Mouse (Mus musculus) embryonic facial prominence, embryonic 11.5 days (tissue): ENCODE results near the gene Oxct1. TPM values are rescaled to one million over a fixed set of nuclear protein-coding genes. Genes with fewer than 3 reads are reported as not detected.

Source experiments
- ATAC-seq: fragments of 200-750 bp; cut with Nextera tagmentation; replicated peaks from 2 replicates; pipeline ENCODE4 v1.8.0; 2017; ENCODE audit warnings: low read depth; ENCODE audit not compliant: insufficient number of reproducible peaks, low FRiP score, low TSS enrichment
- DNase-seq: peaks from one replicate; pipeline ENCODE4 v3.0.0-alpha.2; 2015; ENCODE audit warnings: low spot score
- H3K27ac ChIP-seq: fragments of 300-500 bp; sonication (generic); replicated peaks from 2 replicates; pipeline ENCODE4 v1.5.1; 2014; ENCODE audit warnings: mild to moderate bottlenecking, low read depth, low read length, control low read depth
- H3K27me3 ChIP-seq: fragments of 300-500 bp; sonication (generic); 2 replicates; pipeline ENCODE4 v1.6.1; 2014; ENCODE audit warnings: mild to moderate bottlenecking, low read length, moderate library complexity, mixed read lengths; ENCODE audit not compliant: control insufficient read depth, insufficient read depth
- H3K36me3 ChIP-seq: fragments of 300-500 bp; sonication (generic); replicated peaks from 2 replicates; pipeline ENCODE4 v1.6.1; 2014; ENCODE audit warnings: low read depth, mild to moderate bottlenecking, low read length, moderate library complexity, mixed read lengths; ENCODE audit not compliant: control insufficient read depth, insufficient read depth
- H3K4me1 ChIP-seq: fragments of 300-500 bp; sonication (generic); 2 replicates; pipeline ENCODE4 v1.6.1; 2014; ENCODE audit warnings: low read length, mixed read lengths; ENCODE audit not compliant: control insufficient read depth, insufficient read depth
- H3K4me2 ChIP-seq: fragments of 300-500 bp; sonication (generic); 2 replicates; pipeline ENCODE4 v1.6.1; 2014; ENCODE audit warnings: low read depth, mild to moderate bottlenecking, control low read depth, low read length, moderate library complexity
- H3K4me3 ChIP-seq: fragments of 300-500 bp; sonication (generic); 2 replicates; pipeline ENCODE4 v1.5.1; 2014; ENCODE audit warnings: low read depth, low read length, control low read depth
- H3K9ac ChIP-seq: fragments of 300-500 bp; sonication (generic); replicated peaks from 2 replicates; pipeline ENCODE4 v1.6.1; 2014; ENCODE audit warnings: mild to moderate bottlenecking, control low read depth, low read length
- H3K9me3 ChIP-seq: fragments of 300-500 bp; sonication (generic); replicated peaks from 2 replicates; pipeline ENCODE4 v1.6.1; 2016; ENCODE audit warnings: mild to moderate bottlenecking, low read length, inconsistent platforms, mixed read lengths; ENCODE audit not compliant: control insufficient read depth
- WGBS: fragments of 180-500 bp; shearing (Covaris S2); extraction: QIAGEN DNeasy Blood & Tissue Kit; methylation state at CpG from one replicate; pipeline ENCODE4 v1.1.7; 2014; 5-methylcytosine and 5-hydroxymethylcytosine counted together
- polyA plus RNA-seq: library from polyadenylated mRNA; unstranded; fragments of >200 nt; fragmentation: Nextera tagmentation; extraction: Ambion mirVana; gene quantifications from 2 replicates; pipeline ENCODE4 v1.2.1, GENCODE M21; 2014

Gene Oxct1
- polyA plus RNA-seq, 1 experiment from 2014 or later, result 215 TPM

DNA sequence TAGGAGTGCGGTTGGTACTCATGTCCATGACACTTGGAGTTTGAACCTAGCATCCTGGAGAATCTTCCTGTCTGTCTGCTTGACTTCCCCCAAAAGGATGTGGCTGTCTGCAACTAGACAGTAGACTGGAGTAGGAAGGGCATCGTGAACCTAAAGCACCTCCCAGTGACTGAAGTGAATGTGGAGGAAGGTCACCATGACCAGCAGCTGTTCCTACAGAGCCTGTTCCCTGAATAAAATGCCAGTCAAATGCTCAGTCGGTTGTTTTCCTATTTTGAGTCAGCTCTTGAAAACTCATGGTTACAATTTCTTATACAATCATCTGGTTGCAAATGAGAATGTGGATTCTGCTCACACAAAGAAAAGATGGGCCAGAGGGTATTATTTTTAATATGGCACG is 51.8 kb downstream of the Oxct1 start:
- no peak overlapping the region for H3K4me3 ChIP-seq
- no peak overlapping the region for H3K27ac ChIP-seq
- no peaks in the 10 kb centered on the region for H3K27me3 ChIP-seq
- no peak for DNase-seq
- no peak overlapping the region for H3K9ac ChIP-seq
- no peak overlapping the region for H3K4me2 ChIP-seq
- no peaks in the 10 kb centered on the region; the same call in 1 of the 2 replicates for H3K36me3 ChIP-seq
- 86% methylated on average over 4 of the region's 4 CpGs for WGBS
- no peaks in the 10 kb centered on the region for H3K9me3 ChIP-seq
- no peak for ATAC-seq
- no peaks in the 10 kb centered on the region for H3K4me1 ChIP-seq

DNA sequence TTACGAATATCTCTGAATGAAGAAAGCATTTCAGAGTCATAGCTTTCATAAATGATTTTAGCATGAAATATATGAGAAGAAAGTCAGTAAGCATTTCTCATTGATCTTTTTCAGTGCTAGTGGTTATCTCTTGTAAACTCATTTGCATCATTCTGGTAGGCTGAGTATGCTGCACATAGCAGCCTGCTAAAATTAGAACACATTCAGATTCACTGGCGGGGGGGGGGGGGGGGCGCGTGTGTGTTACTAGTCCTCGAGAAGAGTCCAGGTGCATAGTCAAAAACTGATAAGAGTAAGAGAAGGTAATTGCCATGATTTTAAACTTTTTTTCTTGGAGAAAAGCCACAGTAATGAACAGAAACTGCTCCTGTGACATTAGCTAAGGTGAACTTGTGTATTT is 52.6 kb downstream of the Oxct1 start:
- WGBS, result 89% methylated on average over 4 of the region's 5 CpGs
- ATAC-seq, result no peak
- no peak overlapping the region for H3K4me2 ChIP-seq
- no peak overlapping the region for H3K27ac ChIP-seq
- H3K4me3 ChIP-seq, result no peak overlapping the region
- DNase-seq, result no peak
- no peaks in the 10 kb centered on the region for H3K4me1 ChIP-seq
- no peak overlapping the region for H3K9ac ChIP-seq
- no peaks in the 10 kb centered on the region for H3K27me3 ChIP-seq
- no peaks in the 10 kb centered on the region for H3K9me3 ChIP-seq
- H3K36me3 ChIP-seq, result no peaks in the 10 kb centered on the region; the same call in 1 of the 2 replicates

DNA sequence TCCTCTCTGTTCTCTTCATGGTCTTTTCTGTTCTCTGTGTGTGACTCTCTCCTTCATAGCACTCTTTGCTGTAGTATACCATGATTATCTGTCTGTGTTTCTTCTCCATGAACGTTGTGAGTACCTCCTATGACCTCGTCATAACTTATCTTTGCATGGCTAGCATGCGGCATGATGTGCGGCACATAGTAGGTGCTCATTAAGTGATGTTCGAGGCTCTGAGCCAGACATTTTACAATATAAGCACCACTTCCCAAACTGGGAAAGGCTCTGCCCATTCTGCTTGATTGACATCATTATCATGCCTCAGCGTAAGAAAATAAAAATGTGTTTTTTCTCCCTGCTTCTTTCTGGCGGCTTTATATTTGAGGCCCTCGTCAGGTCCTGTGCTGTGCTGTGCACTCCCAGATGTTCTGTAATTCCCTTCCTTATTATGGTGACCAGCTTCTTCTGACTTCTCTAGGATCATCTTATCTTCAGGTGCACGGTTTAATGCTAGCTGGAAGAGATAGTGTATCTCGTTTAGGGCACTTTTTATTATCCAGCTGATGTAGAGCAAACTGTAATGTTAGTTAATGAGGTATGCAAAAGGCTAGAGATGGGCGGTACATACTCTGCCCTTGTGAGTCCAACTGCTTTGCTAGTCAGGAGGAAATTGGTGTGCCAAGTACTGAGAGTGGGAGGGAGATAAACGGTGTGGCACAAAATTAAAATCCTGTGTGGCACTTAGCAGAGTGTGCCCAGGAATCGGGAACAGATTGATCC is 53.4 kb downstream of the Oxct1 start:
- no peak overlapping the region for H3K27ac ChIP-seq
- H3K36me3 ChIP-seq, result no peaks in the 10 kb centered on the region; the same call in 1 of the 2 replicates
- H3K27me3 ChIP-seq, result no peaks in the 10 kb centered on the region
- H3K9me3 ChIP-seq, result no peaks in the 10 kb centered on the region
- ATAC-seq (no peak), DNase-seq (no peak)
- H3K4me1 ChIP-seq, result no peaks in the 10 kb centered on the region
- no peak overlapping the region for H3K4me3 ChIP-seq
- no peak overlapping the region for H3K4me2 ChIP-seq
- H3K9ac ChIP-seq, result no peak overlapping the region
- WGBS, result 93% methylated on average over 13 of the region's 13 CpGs

DNA sequence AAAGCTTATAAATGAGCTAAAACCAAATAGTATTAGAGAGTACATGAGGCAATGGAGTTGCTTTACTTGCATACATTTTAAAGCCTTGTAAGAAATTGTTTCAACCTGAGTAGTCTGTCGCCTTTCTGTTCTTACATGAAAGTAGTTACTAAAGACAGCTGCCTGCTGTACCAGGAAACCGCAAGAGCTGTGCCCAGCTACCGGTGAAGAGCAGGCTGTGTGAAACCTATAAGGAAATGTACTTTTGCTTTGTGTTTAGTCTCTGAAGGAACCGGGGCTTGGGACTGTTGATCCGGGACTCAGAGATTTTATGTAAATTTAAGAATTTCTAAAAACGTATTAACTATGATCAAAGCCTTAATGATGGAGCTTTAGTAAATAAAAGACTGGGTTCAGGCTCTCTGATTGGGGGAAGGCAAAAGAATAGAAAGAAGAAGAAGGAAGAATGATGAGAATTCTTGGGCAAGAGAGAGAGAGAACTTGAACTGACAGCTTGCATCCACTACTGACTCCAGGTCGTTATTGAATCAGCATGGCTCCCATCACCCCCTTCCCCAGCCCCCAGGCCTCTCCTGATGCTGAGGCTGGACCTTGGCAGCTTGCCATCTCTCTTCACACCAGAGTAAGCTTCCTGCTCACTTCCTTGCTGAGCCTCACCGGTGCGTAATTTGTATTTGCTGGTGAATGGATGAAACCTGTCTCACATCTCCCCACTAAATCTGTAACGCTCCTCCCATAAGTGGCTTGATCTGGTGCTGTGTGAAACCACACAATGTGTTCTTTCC is 59.6 kb downstream of the Oxct1 start:
- Histone ChIP-seq H3K4me2 (no peak overlapping the region), H3K27ac (no peak overlapping the region), H3K36me3 (no peaks in the 10 kb centered on the region), H3K4me1 (no peaks in the 10 kb centered on the region), H3K4me3 (no peak overlapping the region), H3K27me3 (no peaks in the 10 kb centered on the region), H3K9ac (no peak overlapping the region), H3K9me3 (no peaks in the 10 kb centered on the region)
- peak; percentile 4 for DNase-seq
- 86% methylated on average over 10 of the region's 10 CpGs for WGBS
- no peak for ATAC-seq

DNA sequence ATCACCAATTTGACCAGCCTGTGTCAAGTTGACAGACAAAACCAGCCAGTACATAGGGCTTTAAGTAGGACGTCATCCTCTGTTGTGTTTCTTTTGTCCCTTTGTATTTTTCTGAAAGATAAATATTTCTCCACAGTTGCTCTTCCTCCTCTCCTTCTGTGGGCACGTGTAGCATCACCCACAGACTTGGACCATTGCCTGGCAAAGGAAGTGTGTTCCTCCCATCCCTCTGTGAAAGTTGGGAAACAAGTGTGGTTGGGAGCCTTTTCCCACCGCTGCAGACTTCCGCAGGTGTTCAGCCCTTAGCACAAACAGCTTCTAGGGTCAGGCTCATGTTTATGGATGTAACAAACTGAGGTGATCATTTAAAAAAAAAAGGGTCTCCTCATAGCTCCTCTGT is 61.3 kb downstream of the Oxct1 start:
- DNase-seq, result no peak
- H3K36me3 ChIP-seq, result no peaks in the 10 kb centered on the region
- H3K4me3 ChIP-seq, result no peak overlapping the region
- H3K9ac ChIP-seq, result no peak overlapping the region
- H3K4me1 ChIP-seq, result no peaks in the 10 kb centered on the region
- H3K27me3 ChIP-seq, result no peaks in the 10 kb centered on the region
- no peak overlapping the region for H3K27ac ChIP-seq
- ATAC-seq, result no peak
- WGBS, result 80% methylated on average over 4 of the region's 4 CpGs
- H3K9me3 ChIP-seq, result no peaks in the 10 kb centered on the region
- no peak overlapping the region for H3K4me2 ChIP-seq

DNA sequence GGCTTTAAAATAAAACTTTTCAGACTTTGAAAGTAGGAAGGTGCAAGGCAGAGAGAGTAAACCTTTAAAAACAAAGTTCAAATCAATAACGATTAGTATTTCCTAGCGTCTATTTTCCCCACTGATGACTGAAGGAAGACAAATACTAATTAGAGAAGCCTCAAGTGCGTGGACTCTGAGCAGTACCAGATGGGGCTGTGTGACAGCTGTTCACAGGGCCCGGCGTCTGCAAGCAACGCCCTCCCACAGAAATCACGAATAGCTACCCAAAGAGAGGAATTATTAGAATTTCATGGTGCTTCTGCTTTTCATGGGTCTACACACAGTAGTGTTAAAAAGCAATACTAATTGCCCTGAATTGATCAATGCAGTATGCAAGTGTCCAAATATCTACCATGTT is 61.7 kb downstream of the Oxct1 start:
- WGBS, result 66% methylated on average over 7 of the region's 7 CpGs
- no peaks in the 10 kb centered on the region for H3K27me3 ChIP-seq
- no peak overlapping the region for H3K4me2 ChIP-seq
- H3K4me1 ChIP-seq, result no peaks in the 10 kb centered on the region
- no peak overlapping the region for H3K9ac ChIP-seq
- no peak overlapping the region for H3K4me3 ChIP-seq
- no peaks in the 10 kb centered on the region for H3K36me3 ChIP-seq
- no peak overlapping the region for H3K27ac ChIP-seq
- DNase-seq, result no peak
- no peaks in the 10 kb centered on the region for H3K9me3 ChIP-seq
- no peak for ATAC-seq

DNA sequence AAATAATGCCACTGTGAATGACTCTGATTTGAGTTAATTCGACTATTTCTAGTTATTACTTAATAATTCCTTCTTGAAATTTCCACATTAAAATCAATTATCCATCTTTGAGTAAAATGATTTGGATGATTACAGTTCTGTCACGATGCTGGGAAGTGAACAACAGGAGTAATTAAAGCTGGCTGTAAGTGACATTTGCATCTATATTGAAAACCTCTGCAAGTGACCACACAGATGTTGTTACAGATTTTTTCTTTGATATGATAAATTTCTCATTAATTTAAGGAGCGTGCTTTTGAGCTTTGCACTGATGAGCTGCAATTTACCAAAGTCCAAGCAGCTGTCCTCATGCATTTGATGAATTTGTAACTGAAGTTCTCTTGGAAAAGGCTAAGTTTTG is 64.4 kb downstream of the Oxct1 start:
- Histone ChIP-seq H3K27ac (no peak overlapping the region), H3K9me3 (no peaks in the 10 kb centered on the region), H3K4me1 (no peaks in the 10 kb centered on the region), H3K4me3 (no peak overlapping the region), H3K27me3 (no peaks in the 10 kb centered on the region), H3K4me2 (no peak overlapping the region), H3K9ac (no peak overlapping the region), H3K36me3 (no peaks in the 10 kb centered on the region)
- WGBS, result 85% methylated on average over 3 of the region's 3 CpGs
- DNase-seq, result no peak
- no peak for ATAC-seq

DNA sequence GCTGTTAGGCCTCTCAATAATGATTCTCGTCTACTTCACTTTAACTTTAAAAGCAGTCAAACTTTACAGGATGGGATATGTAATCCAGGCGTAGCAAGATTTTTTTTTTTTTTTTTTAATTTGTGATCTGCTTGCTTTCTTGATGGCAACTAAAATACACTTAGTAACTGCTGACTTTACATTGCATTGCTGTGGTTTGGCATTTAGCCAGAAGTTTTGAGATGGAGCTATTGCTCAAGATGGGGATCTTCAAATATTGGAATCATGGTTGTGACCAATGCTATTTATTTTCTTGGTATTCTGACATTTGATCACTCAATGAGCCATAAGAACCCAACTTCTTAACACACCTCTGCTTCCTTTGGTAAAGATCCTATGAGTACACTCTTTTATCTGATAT is 66.4 kb downstream of the Oxct1 start:
- no peaks in the 10 kb centered on the region for H3K36me3 ChIP-seq
- WGBS, result 90% methylated on average over 2 of the region's 2 CpGs
- no peak overlapping the region for H3K27ac ChIP-seq
- H3K4me3 ChIP-seq, result no peak overlapping the region
- H3K9ac ChIP-seq, result no peak overlapping the region
- ATAC-seq, result no peak
- no peak for DNase-seq
- no peak overlapping the region for H3K4me2 ChIP-seq
- no peaks in the 10 kb centered on the region for H3K9me3 ChIP-seq
- no peaks in the 10 kb centered on the region for H3K4me1 ChIP-seq
- H3K27me3 ChIP-seq, result no peaks in the 10 kb centered on the region
